Mouse (Mus musculus): ENCODE measurements around the gene Gm44596.

Gm44596 gene

GRCm38 (mm10) chr6:128429300-128429699, 54.0 kb downstream of the Gm44596 start:
- no peak for DNase-seq (ENCODE audit: low spot score)

- DNase-seq (ENCODE audit: low spot score): peak; percentile 18
Observed at GRCm38 (mm10) chr6:128429826-128430225, 54.5 kb downstream of the Gm44596 start.

- DNase-seq (ENCODE audit: low spot score): no peak
Observed at GRCm38 (mm10) chr6:128432356-128432915, 57.1 kb downstream of the Gm44596 start.

- DNase-seq (ENCODE audit: low spot score): no peak
Observed at GRCm38 (mm10) chr6:128433566-128433965, 58.3 kb downstream of the Gm44596 start.

GRCm38 (mm10) chr6:128435474-128435873, 60.2 kb downstream of the Gm44596 start:
- DNase-seq (ENCODE audit: low spot score): peak; percentile 88

- no peak for DNase-seq (ENCODE audit: low spot score)
Observed at GRCm38 (mm10) chr6:128436356-128437005, 61.2 kb downstream of the Gm44596 start.

- DNase-seq (ENCODE audit: low spot score): no peak
Observed at GRCm38 (mm10) chr6:128437288-128437687, 62.0 kb downstream of the Gm44596 start.

GRCm38 (mm10) chr6:128437731-128438316, 62.5 kb downstream of the Gm44596 start:
- peak; percentile 78 for DNase-seq (ENCODE audit: low spot score)

- peak; percentile 94 for DNase-seq (ENCODE audit: low spot score)
Observed at GRCm38 (mm10) chr6:128438317-128438870, 63.1 kb downstream of the Gm44596 start, which contains the start of gene Fkbp4. TSS of gene Fkbp4 (minus strand) at chr6:128438677.

- peak; percentile 16 for DNase-seq (ENCODE audit: low spot score)
Observed at GRCm38 (mm10) chr6:128438871-128439341, 63.6 kb downstream of the Gm44596 start.

- no peak for DNase-seq (ENCODE audit: low spot score)
Observed at GRCm38 (mm10) chr6:128440238-128440637, 64.9 kb downstream of the Gm44596 start.

GRCm38 (mm10) chr6:128445761-128446535, 70.6 kb downstream of the Gm44596 start:
- peak; percentile 74 for DNase-seq (ENCODE audit: low spot score)

GRCm38 (mm10) chr6:128447063-128447462, 71.8 kb downstream of the Gm44596 start:
- DNase-seq (ENCODE audit: low spot score): no peak

GRCm38 (mm10) chr6:128455835-128456605, 80.7 kb downstream of the Gm44596 start:
- no peak for DNase-seq (ENCODE audit: low spot score)

Measured in lung, postnatal 25 days (tissue).